Mouse (Mus musculus): Measurements from ENCODE around the gene C1qtnf4. TPM values are rescaled to one million over a fixed set of nuclear protein-coding genes. Genes with fewer than 3 reads are reported as not detected.

C1qtnf4 gene
- polyA plus RNA-seq, 1 experiment from 2014 or later = 182 TPM

Other genes starting within 250 kb of the C1qtnf4 start
- 23.4 and 26.8 TPM in 2 replicates for gene Nup160, start 208.6 kb upstream of the C1qtnf4 start, polyA plus RNA-seq (2015; fragmentation: Nextera tagmentation; extraction: Ambion mirVana)
- gene Fnbp4, start 140.5 kb upstream of the C1qtnf4 start, polyA plus RNA-seq (2015; fragmentation: Nextera tagmentation; extraction: Ambion mirVana) = 88.0 and 95.7 TPM in 2 replicates
- 0.65 and 0.80 TPM in 2 replicates for gene Agbl2, start 103.1 kb upstream of the C1qtnf4 start, polyA plus RNA-seq (2015; fragmentation: Nextera tagmentation; extraction: Ambion mirVana)
- gene Mtch2, start 38.7 kb upstream of the C1qtnf4 start, polyA plus RNA-seq (2015; fragmentation: Nextera tagmentation; extraction: Ambion mirVana) = 231 and 236 TPM in 2 replicates
- 52.7 and 58.0 TPM in 2 replicates for gene Kbtbd4, start 18.9 kb downstream of the C1qtnf4 start, polyA plus RNA-seq (2015; fragmentation: Nextera tagmentation; extraction: Ambion mirVana)
- 208 and 220 TPM in 2 replicates for gene Ndufs3, start 19.0 kb downstream of the C1qtnf4 start, polyA plus RNA-seq (2015; fragmentation: Nextera tagmentation; extraction: Ambion mirVana)
- gene Celf1, start 54.5 kb downstream of the C1qtnf4 start, polyA plus RNA-seq (2015; fragmentation: Nextera tagmentation; extraction: Ambion mirVana) = 94.7 and 103 TPM in 2 replicates
- 0.83 and 0.89 TPM in 2 replicates for gene Rapsn, start 149.8 kb downstream of the C1qtnf4 start, polyA plus RNA-seq (2015; fragmentation: Nextera tagmentation; extraction: Ambion mirVana)
- gene Psmc3, start 168.1 kb downstream of the C1qtnf4 start, polyA plus RNA-seq (2015; fragmentation: Nextera tagmentation; extraction: Ambion mirVana) = 231 and 239 TPM in 2 replicates
- gene Slc39a13, start 184.6 kb downstream of the C1qtnf4 start, polyA plus RNA-seq (2015; fragmentation: Nextera tagmentation; extraction: Ambion mirVana) = 34.5 and 34.8 TPM in 2 replicates
- 3.8 and 5.6 TPM in 2 replicates for gene Spi1, start 196.5 kb downstream of the C1qtnf4 start, polyA plus RNA-seq (2015; fragmentation: Nextera tagmentation; extraction: Ambion mirVana)
- gene Mybpc3, start 232.3 kb downstream of the C1qtnf4 start, polyA plus RNA-seq (2015; fragmentation: Nextera tagmentation; extraction: Ambion mirVana) = 0.05 TPM in 1 of 2 replicates, not detected in the other

Data from hindbrain, embryonic 15.5 days (tissue).